Mouse (Mus musculus) limb, embryonic 13.5 days (tissue): Measurements from ENCODE around the gene Acot8. TPM values are rescaled to one million over a fixed set of nuclear protein-coding genes. Genes with fewer than 3 reads are reported as not detected.
A peak's percentile ranks its signal among the peaks of the same experiment; 100 is the strongest.

Source experiments
- ATAC-seq: fragments of 200-750 bp; cut with Nextera tagmentation; 2 replicates; pipeline ENCODE4 v1.8.0; 2017; ENCODE audit warnings: low read depth, moderate number of reproducible peaks, moderate TSS enrichment; ENCODE audit not compliant: low FRiP score
- H3K27ac ChIP-seq: fragments of 300-500 bp; sonication (generic); 2 replicates; pipeline ENCODE4 v1.5.1; 2015; ENCODE audit warnings: inconsistent platforms, mild to moderate bottlenecking, moderate library complexity
- H3K27me3 ChIP-seq: fragments of 300-500 bp; sonication (generic); 2 replicates; pipeline ENCODE4 v1.6.1; 2015; ENCODE audit warnings: mild to moderate bottlenecking, inconsistent platforms
- H3K36me3 ChIP-seq: fragments of 300-500 bp; sonication (generic); 2 replicates; pipeline ENCODE4 v1.6.1; 2015; ENCODE audit warnings: inconsistent platforms, mild to moderate bottlenecking, moderate library complexity
- H3K4me1 ChIP-seq: fragments of 300-500 bp; sonication (generic); 2 replicates; pipeline ENCODE4 v1.6.1; 2015; ENCODE audit warnings: inconsistent platforms
- H3K4me2 ChIP-seq: fragments of 300-500 bp; sonication (generic); replicated peaks from 2 replicates; pipeline ENCODE4 v1.6.1; 2015; ENCODE audit warnings: inconsistent platforms, mild to moderate bottlenecking, moderate library complexity
- H3K4me3 ChIP-seq: fragments of 300-500 bp; sonication (generic); 2 replicates; pipeline ENCODE4 v1.5.1; 2015; ENCODE audit warnings: moderate library complexity, mild to moderate bottlenecking, inconsistent platforms
- H3K9ac ChIP-seq: fragments of 300-500 bp; sonication (generic); 2 replicates; pipeline ENCODE4 v1.6.1; 2015; ENCODE audit warnings: mild to moderate bottlenecking, inconsistent platforms
- H3K9me3 ChIP-seq: fragments of 300-500 bp; sonication (generic); 2 replicates; pipeline ENCODE4 v1.6.1; 2016; ENCODE audit warnings: inconsistent platforms
- WGBS: fragments of 180-500 bp; shearing (Covaris S2); methylation state at CpG from one replicate; pipeline ENCODE4 v1.1.7; 2015; 5-methylcytosine and 5-hydroxymethylcytosine counted together
- polyA plus RNA-seq: library from polyadenylated mRNA; unstranded; fragments of >200 nt; fragmentation: Nextera tagmentation; extraction: Ambion mirVana; gene quantifications from 2 replicates; pipeline ENCODE4 v1.2.1, GENCODE M21; 2015

Acot8 gene
- polyA plus RNA-seq, 1 experiment from 2014 or later, result 17.5 TPM

DNA sequence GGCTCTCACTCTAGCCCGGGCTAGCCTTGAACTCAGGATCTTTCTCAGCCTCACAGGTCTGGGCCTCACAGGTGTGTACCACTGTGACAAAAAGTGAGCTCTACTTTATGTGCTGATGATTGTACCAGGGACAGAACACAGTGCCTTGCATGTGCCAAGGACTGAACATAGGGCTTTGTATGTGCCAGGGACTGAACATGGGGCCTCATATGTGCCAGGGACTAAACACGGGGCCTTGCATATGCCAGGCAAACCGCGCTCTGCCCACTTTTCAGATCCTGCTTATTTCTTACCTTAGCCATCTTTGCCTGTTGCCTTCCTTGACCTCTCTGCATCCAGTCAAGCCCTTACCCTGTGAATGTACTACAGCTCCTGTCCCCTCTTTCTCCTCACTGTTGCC lies 42.7 kb downstream of the Acot8 start:
- no peak overlapping the region for H3K27ac ChIP-seq
- H3K27me3 ChIP-seq, result no peaks in the 10 kb centered on the region
- no peaks in the 10 kb centered on the region for H3K9me3 ChIP-seq
- no peak overlapping the region for H3K4me3 ChIP-seq
- WGBS, result 98% methylated on average over 4 of the region's 4 CpGs
- no peak overlapping the region for H3K9ac ChIP-seq
- H3K36me3 ChIP-seq, result peaks cover 94% of the 10 kb centered on the region
- ATAC-seq, result no peak
- no peaks in the 10 kb centered on the region for H3K4me1 ChIP-seq
- H3K4me2 ChIP-seq, result no peak overlapping the region

DNA sequence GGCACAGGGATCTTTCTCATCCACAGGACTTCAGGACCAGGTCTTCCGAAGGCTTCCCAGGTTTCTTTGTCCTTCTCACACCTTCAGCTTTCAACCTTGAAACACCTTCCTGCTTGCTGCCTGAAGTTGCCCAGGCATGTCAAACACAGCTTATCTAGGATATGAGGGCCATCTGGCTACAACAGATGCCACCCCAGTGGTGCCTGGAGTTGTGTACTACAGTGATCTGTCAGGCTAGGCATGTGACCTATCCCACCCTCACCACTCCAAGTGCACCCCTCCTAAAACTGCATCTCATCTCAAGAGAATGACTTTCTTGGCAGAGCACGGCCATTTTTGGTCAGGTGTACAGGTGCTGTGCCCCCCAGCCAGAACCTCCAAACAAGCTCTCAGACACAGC lies 43.2 kb downstream of the Acot8 start:
- ATAC-seq, result no peak

DNA sequence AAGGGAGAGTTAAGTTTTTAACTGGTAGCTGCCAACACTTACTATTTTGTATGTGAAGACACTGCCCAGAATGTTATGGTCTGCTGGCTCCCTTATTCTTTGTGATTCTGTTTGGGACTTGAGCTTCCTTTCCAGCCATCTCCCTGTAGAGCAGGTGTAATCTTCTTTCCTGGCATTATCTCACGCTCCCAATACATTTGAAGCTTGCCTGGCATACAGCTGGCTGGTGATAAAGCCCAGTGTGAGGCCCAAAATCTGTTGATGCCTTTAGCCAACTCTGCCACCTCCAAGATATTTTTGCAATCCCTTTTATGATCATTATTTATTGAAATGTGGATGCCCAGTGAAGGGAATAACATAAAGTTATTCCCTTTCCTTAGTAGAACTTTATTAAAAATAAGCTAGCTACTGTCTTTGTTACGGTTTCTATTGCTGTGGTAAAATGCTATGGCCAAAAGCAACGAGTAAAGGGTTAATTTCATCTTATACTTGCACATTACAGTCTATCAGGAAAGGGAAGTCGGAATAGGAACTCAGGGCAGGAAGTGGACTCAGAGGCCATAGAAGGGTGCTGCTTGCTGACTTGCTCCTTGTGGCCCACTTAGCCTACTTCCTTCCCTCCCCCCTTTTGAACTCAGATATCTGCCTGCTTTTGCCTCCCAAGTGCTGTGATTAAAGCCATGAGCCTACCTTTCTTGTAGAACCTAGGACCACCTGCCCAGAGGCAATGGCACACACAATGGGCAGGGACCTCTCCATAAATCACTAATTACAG lies 44.4 kb downstream of the Acot8 start:
- WGBS, result 88% methylated on average over 4 of the region's 4 CpGs
- H3K9me3 ChIP-seq, result no peaks in the 10 kb centered on the region
- no peaks in the 10 kb centered on the region for H3K27me3 ChIP-seq
- no peak overlapping the region for H3K4me3 ChIP-seq
- H3K36me3 ChIP-seq, result peaks cover 94% of the 10 kb centered on the region
- no peak overlapping the region for H3K27ac ChIP-seq
- ATAC-seq, result no peak
- H3K9ac ChIP-seq, result no peak overlapping the region
- H3K4me1 ChIP-seq, result no peaks in the 10 kb centered on the region
- no peak overlapping the region for H3K4me2 ChIP-seq

More for the DNA sequence above, 43.2 kb downstream of the Acot8 start:
- Histone ChIP-seq H3K4me3 (no peak overlapping the region), H3K27ac (no peak overlapping the region), H3K4me2 (no peak overlapping the region), H3K27me3 (no peaks in the 10 kb centered on the region), H3K9me3 (no peaks in the 10 kb centered on the region), H3K9ac (no peak overlapping the region), H3K36me3 (peaks cover 94% of the 10 kb centered on the region), H3K4me1 (no peaks in the 10 kb centered on the region)
- 93% methylated on average over 2 of the region's 2 CpGs for WGBS

DNA sequence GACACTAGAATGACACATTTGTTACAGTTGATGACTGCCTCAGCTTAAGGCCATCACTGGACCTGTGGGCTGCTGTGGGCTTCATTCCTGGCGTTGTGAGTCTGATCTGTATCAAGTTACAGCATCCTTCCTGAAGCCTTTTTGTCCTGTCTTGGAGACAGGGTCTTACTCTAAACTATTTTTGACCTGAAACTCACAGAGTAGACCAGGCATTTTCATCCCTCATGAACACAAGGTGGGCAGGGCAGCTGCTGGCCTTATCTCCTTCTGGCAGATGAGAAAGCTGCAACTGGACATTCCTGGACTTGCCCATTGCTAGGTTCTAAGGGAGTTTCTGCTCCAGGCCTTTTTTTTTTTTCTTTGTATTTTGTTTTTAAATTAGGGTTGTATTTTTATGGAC lies 46.0 kb downstream of the Acot8 start:
- no peak overlapping the region for H3K4me3 ChIP-seq
- H3K27me3 ChIP-seq, result no peaks in the 10 kb centered on the region
- H3K27ac ChIP-seq, result no peak overlapping the region
- ATAC-seq, result no peak
- H3K4me2 ChIP-seq, result no peak overlapping the region
- H3K4me1 ChIP-seq, result no peaks in the 10 kb centered on the region
- no peak overlapping the region for H3K9ac ChIP-seq
- H3K36me3 ChIP-seq, result peaks cover 100% of the 10 kb centered on the region
- WGBS, result 70% methylated on average over 1 of the region's 1 CpGs
- no peaks in the 10 kb centered on the region for H3K9me3 ChIP-seq

DNA sequence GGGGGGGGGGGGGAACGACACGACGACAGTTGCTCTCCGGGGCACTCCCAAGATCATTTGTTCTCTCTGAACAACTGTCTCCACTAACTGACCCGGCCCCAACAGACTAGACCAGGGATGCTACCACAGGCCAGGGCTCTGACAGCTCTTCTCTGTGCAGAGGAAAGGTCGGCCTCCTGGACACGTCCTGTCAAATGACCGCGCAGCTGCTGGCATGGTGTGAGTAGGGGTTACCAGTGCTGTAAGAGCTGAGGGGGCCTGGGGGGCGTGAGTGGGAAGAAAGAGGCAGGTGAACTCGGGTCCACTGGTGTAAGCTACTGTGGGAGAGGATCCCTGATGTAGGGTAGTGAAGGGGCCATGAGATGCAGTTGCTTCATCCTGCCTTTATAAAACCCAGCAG lies 46.8 kb downstream of the Acot8 start:
- no peak overlapping the region for H3K9ac ChIP-seq
- 87% methylated on average over 11 of the region's 11 CpGs for WGBS
- no peak overlapping the region for H3K4me3 ChIP-seq
- no peak for ATAC-seq
- no peak overlapping the region for H3K27ac ChIP-seq
- H3K4me1 ChIP-seq, result no peaks in the 10 kb centered on the region
- no peaks in the 10 kb centered on the region for H3K9me3 ChIP-seq
- H3K36me3 ChIP-seq, result peaks cover 100% of the 10 kb centered on the region
- H3K27me3 ChIP-seq, result no peaks in the 10 kb centered on the region
- H3K4me2 ChIP-seq, result no peak overlapping the region

- H3K27ac ChIP-seq, result no peak overlapping the region
- H3K4me2 ChIP-seq, result no peak overlapping the region
- WGBS, result 83% methylated on average over 2 of the region's 2 CpGs
- peaks cover 99% of the 10 kb centered on the region for H3K36me3 ChIP-seq
- no peak overlapping the region for H3K4me3 ChIP-seq
- no peaks in the 10 kb centered on the region for H3K27me3 ChIP-seq
- H3K9ac ChIP-seq, result no peak overlapping the region
- no peaks in the 10 kb centered on the region for H3K9me3 ChIP-seq
- H3K4me1 ChIP-seq, result no peaks in the 10 kb centered on the region
- ATAC-seq, result no peak
These were observed 49.9 kb downstream of the Acot8 start for GRCm38 (mm10) chr2:164754800-164755199.

- no peaks in the 10 kb centered on the region for H3K27me3 ChIP-seq
- H3K4me1 ChIP-seq, result no peaks in the 10 kb centered on the region
- H3K4me3 ChIP-seq, result no peak overlapping the region
- no peak overlapping the region for H3K9ac ChIP-seq
- no peaks in the 10 kb centered on the region for H3K9me3 ChIP-seq
- 91% methylated on average over 11 of the region's 11 CpGs for WGBS
- ATAC-seq, result no peak
- no peak overlapping the region for H3K4me2 ChIP-seq
- peaks cover 95% of the 10 kb centered on the region for H3K36me3 ChIP-seq
- H3K27ac ChIP-seq, result no peak overlapping the region
These were observed 50.6 kb downstream of the Acot8 start for GRCm38 (mm10) chr2:164754105-164754504.

- H3K9ac ChIP-seq, result no peak overlapping the region
- H3K36me3 ChIP-seq, result peaks cover 95% of the 10 kb centered on the region
- 0 out of 2 replicates have a peak, but pooled peaks cover 7% of the 10 kb centered on the region for H3K4me1 ChIP-seq
- no peak for ATAC-seq
- no peak overlapping the region for H3K27ac ChIP-seq
- H3K27me3 ChIP-seq, result no peaks in the 10 kb centered on the region
- no peak overlapping the region for H3K4me2 ChIP-seq
- H3K4me3 ChIP-seq, result no peak overlapping the region
- WGBS, result 87% methylated on average over 2 of the region's 2 CpGs
- H3K9me3 ChIP-seq, result no peaks in the 10 kb centered on the region
These were observed 52.2 kb downstream of the Acot8 start for GRCm38 (mm10) chr2:164752454-164752853.

DNA sequence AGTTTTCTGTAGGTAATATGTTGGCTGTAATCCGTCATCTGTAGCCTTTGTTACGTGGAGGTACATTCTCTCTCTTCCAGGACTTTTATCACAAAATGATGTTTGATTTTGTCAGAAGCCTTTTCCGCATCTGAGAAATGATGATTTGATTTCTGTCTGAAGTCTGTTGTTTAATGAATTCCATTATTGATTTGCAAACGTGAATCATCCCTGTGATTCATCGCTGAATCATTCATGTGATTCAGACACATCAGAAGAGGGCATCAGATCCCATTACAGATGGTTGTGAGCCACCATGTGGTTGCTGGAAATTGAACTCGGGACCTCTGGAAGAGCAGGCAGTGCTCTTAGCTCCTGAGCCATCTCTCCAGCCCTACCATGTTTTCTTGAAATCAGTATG lies 55.7 kb downstream of the Acot8 start:
- H3K27ac ChIP-seq, result no peak overlapping the region
- no peak for ATAC-seq
- H3K9ac ChIP-seq, result no peak overlapping the region
- 92% methylated on average over 6 of the region's 6 CpGs for WGBS
- H3K27me3 ChIP-seq, result no peaks in the 10 kb centered on the region
- H3K4me3 ChIP-seq, result no peak overlapping the region
- peaks cover 63% of the 10 kb centered on the region for H3K36me3 ChIP-seq
- no peaks in the 10 kb centered on the region for H3K9me3 ChIP-seq
- no peak overlapping the region for H3K4me2 ChIP-seq
- H3K4me1 ChIP-seq, result peaks cover 24% of the 10 kb centered on the region

DNA sequence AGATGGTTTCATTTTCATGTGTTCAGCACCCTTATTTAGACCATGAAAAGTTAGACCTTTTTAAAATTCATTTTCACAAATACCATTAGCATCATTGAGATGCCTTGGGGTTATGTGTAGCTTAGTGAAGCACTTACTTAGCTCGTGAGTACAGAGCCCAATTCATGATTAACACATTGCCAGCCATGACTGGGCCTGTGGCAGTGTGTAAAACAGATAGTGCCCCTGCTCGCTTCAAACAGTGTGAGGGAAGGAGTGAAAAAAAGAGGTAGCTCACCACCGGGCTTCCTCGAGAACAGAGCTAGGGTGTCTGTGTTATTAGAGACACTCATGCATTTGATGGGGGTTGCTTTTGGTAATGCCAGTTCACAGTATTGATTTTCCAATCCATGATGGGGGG lies 56.5 kb downstream of the Acot8 start:
- Histone ChIP-seq H3K27me3 (no peaks in the 10 kb centered on the region), H3K4me1 (peaks cover 24% of the 10 kb centered on the region), H3K36me3 (peaks cover 55% of the 10 kb centered on the region), H3K9me3 (no peaks in the 10 kb centered on the region), H3K9ac (no peak overlapping the region), H3K27ac (no peak overlapping the region), H3K4me3 (no peak overlapping the region), H3K4me2 (no peak overlapping the region)
- 81% methylated on average over 4 of the region's 4 CpGs for WGBS
- no peak for ATAC-seq

- Histone ChIP-seq H3K9ac (peak overlapping the region; percentile 97), H3K4me3 (peak overlapping the region; percentile 91), H3K4me1 (peaks cover 24% of the 10 kb centered on the region), H3K4me2 (peak overlapping the region; percentile 92), H3K9me3 (no peaks in the 10 kb centered on the region), H3K27me3 (no peaks in the 10 kb centered on the region), H3K36me3 (peaks cover 40% of the 10 kb centered on the region), H3K27ac (no peak overlapping the region)
- 55% methylated on average over 8 of the region's 8 CpGs for WGBS
- ATAC-seq, result no peak
These were observed 58.0 kb downstream of the Acot8 start for GRCm38 (mm10) chr2:164746693-164747092.

DNA sequence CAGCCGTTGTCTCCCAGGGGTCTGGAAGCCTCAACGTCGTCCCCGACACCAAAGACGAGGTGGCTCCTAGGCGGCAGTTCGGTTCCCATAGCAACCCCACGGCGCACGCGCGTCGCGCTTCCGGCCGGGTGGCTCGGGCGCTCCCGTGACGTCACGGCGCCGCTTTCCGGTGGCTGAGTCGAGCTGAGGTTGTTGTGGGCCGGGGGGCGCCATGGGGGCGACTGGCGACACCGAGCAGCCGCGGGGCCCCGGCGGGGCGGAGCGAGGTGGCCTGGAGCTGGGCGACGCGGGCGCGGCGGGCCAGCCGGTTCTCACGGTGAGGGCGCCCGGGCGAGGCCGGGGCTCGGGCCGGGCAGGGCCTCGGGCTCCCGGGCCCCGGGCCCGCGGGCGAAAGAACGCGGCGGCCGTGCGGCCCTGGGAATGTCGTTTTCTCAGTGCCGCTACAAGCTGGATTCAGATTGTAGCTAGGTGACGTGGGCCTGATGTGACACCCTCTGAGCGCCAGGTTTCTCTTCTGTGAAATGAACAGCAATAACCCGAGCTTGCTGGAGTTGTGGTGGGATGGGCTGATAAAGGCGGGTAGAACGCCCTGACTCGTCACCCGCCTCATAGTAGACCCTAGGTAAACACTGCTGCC lies 58.7 kb downstream of the Acot8 start, which contains the start of the genes Wfdc3 and Dnttip1:
Gene Wfdc3 (minus strand): TSS at position 89 of the 637 bp plus-strand sequence.
Gene Dnttip1 (plus strand): TSS at position 141 of the 637 bp plus-strand sequence.
- under 1% methylated on average over 69 of the region's 70 CpGs for WGBS
- ATAC-seq, result peak; percentile 96
- Histone ChIP-seq H3K27ac (peak within 1 kb of the TSS; percentile 52; the same call in 1 of the 2 replicates), H3K4me1 (peaks cover 24% of the 10 kb centered on the region), H3K4me3 (peak within 1 kb of the TSS; percentile 91), H3K27me3 (no peaks in the 10 kb centered on the region), H3K9ac (peak within 1 kb of the TSS; percentile 97), H3K4me2 (peak within 1 kb of the TSS; percentile 92), H3K36me3 (peaks cover 33% of the 10 kb centered on the region), H3K9me3 (no peaks in the 10 kb centered on the region)
